Mouse (Mus musculus) MEL (cell line): Measurements from ENCODE around the gene A730009L09Rik. TPM values are rescaled to one million over a fixed set of nuclear protein-coding genes. Genes with fewer than 3 reads are reported as not detected.

ENCODE experiments used
- DNase-seq: peaks from one replicate; pipeline ENCODE4 v3.0.0; 2011; ENCODE audit warnings: low read depth, low spot score
- H3K27ac ChIP-seq: 2 replicates; pipeline ENCODE4 v1.5.1; 2012; ENCODE audit warnings: low read depth, mild to moderate bottlenecking, control low read depth, low read length, moderate library complexity; ENCODE audit not compliant: control insufficient read depth
- H3K27me3 ChIP-seq, 2 experiments: fragments of 150-350 bp in 1 of 2; sonication (generic) in 1 of 2; 2 replicates each; pipeline ENCODE4 v1.6.1; 2012; ENCODE audit warnings: low read length in 2 of 2, mild to moderate bottlenecking in 2 of 2, improper control_type of control experiment in 1 of 2, moderate library complexity in 1 of 2; ENCODE audit not compliant: insufficient read depth in 2 of 2, control insufficient read depth in 1 of 2
- H3K36me3 ChIP-seq, 2 experiments: 2 replicates each; pipeline ENCODE4 v1.6.1; 2012 to 2014; ENCODE audit warnings: low read length in 2 of 2, improper control_type of control experiment in 1 of 2, inconsistent platforms in 1 of 2, mild to moderate bottlenecking in 1 of 2; ENCODE audit not compliant: insufficient read depth in 2 of 2, control insufficient read depth in 1 of 2
- H3K4me1 ChIP-seq, 2 experiments: fragments of 150-350 bp in 1 of 2; sonication (generic) in 1 of 2; 2 replicates each; pipeline ENCODE4 v1.6.1; 2012; ENCODE audit warnings: low read length in 2 of 2, improper control_type of control experiment in 1 of 2, mild to moderate bottlenecking in 1 of 2; ENCODE audit not compliant: insufficient read depth in 2 of 2, control insufficient read depth in 1 of 2
- H3K4me3 ChIP-seq, 2 experiments: fragments of 150-350 bp in 1 of 2; sonication (generic) in 1 of 2; 2 replicates each; pipeline ENCODE4 v1.5.1; 2012; ENCODE audit warnings: low read depth in 2 of 2, low read length in 2 of 2, mild to moderate bottlenecking in 2 of 2, moderate library complexity in 2 of 2, control low read depth in 1 of 2, improper control_type of control experiment in 1 of 2; ENCODE audit not compliant: control insufficient read depth in 1 of 2, insufficient read depth in 1 of 2
- H3K79me2 ChIP-seq: 2 replicates; pipeline ENCODE4 v1.6.1; 2012; ENCODE audit warnings: mild to moderate bottlenecking, low read length, moderate library complexity; ENCODE audit not compliant: control insufficient read depth, poor library complexity, insufficient read depth
- H3K9ac ChIP-seq: 2 replicates; pipeline ENCODE4 v1.6.1; 2012; ENCODE audit warnings: low read depth, mild to moderate bottlenecking, control low read depth, low read length, moderate library complexity; ENCODE audit not compliant: control insufficient read depth, poor library complexity, severe bottlenecking
- H3K9me3 ChIP-seq: fragments of 150-350 bp; sonication (generic); replicated peaks from 2 replicates; pipeline ENCODE4 v1.6.1; 2012; ENCODE audit warnings: mild to moderate bottlenecking, low read length, improper control_type of control experiment, moderate library complexity; ENCODE audit not compliant: insufficient read depth
- BHLHE40 ChIP-seq: IDR thresholded peaks from 2 replicates; pipeline ENCODE4 v1.6.1; 2012; ENCODE audit warnings: low read depth, mild to moderate bottlenecking, inconsistent platforms, low read length, improper control_type of control experiment, borderline replicate concordance
- ELF1 ChIP-seq: IDR thresholded peaks from 2 replicates; pipeline ENCODE4 v1.6.1; 2014; ENCODE audit warnings: low read depth, mild to moderate bottlenecking, inconsistent platforms, low read length, improper control_type of control experiment, moderate library complexity
- EP300 ChIP-seq, 2 experiments: IDR thresholded peaks; 2 replicates each; pipeline ENCODE4 v1.6.1; 2011; ENCODE audit warnings: improper control_type of control experiment in 2 of 2, low read length in 2 of 2, low read depth in 1 of 2, mild to moderate bottlenecking in 1 of 2
- ETS1 ChIP-seq: IDR thresholded peaks from 2 replicates; pipeline ENCODE4 v1.6.1; 2012; ENCODE audit warnings: low read depth, mild to moderate bottlenecking, inconsistent platforms, low read length, improper control_type of control experiment, moderate library complexity
- GABPA ChIP-seq: IDR thresholded peaks from 2 replicates; pipeline ENCODE4 v1.6.1; 2012; ENCODE audit warnings: low read depth, mild to moderate bottlenecking, inconsistent platforms, low read length, improper control_type of control experiment, moderate library complexity
- GATA1 ChIP-seq: IDR thresholded peaks from 2 replicates; pipeline ENCODE4 v1.6.1; 2011; ENCODE audit warnings: low read depth, low read length, improper control_type of control experiment
- JUND ChIP-seq: IDR thresholded peaks from 2 replicates; pipeline ENCODE4 v1.6.1; 2011; ENCODE audit warnings: low read depth, mild to moderate bottlenecking, improper control_type of control experiment, low read length
- MAZ ChIP-seq: IDR thresholded peaks from 2 replicates; pipeline ENCODE4 v1.6.1; 2012; ENCODE audit warnings: low read depth, mild to moderate bottlenecking, inconsistent platforms, low read length, improper control_type of control experiment
- MEF2A ChIP-seq: IDR thresholded peaks from 2 replicates; pipeline ENCODE4 v1.6.1; 2014; ENCODE audit warnings: low read depth, mild to moderate bottlenecking, inconsistent platforms, low read length, improper control_type of control experiment; ENCODE audit not compliant: poor library complexity, insufficient replicate concordance, severe bottlenecking; ENCODE audit errors: extremely low read depth
- MXI1 ChIP-seq: IDR thresholded peaks from 2 replicates; pipeline ENCODE4 v1.6.1; 2011; ENCODE audit warnings: mild to moderate bottlenecking, low read depth, low read length, improper control_type of control experiment
- MYC ChIP-seq: IDR thresholded peaks from 2 replicates; pipeline ENCODE4 v1.6.1; 2011; ENCODE audit warnings: low read depth, mild to moderate bottlenecking, low read length, improper control_type of control experiment, moderate library complexity
- NELFE ChIP-seq: IDR thresholded peaks from 2 replicates; pipeline ENCODE4 v1.6.1; 2011; ENCODE audit warnings: low read depth, low read length, improper control_type of control experiment
- POLR2A ChIP-seq, 2 experiments: IDR thresholded peaks; 2 replicates each; pipeline ENCODE4 v1.6.1; 2011 to 2012; ENCODE audit warnings: low read length in 2 of 2, mild to moderate bottlenecking in 2 of 2, control low read depth in 1 of 2, improper control_type of control experiment in 1 of 2, low read depth in 1 of 2, moderate library complexity in 1 of 2; ENCODE audit not compliant: control insufficient read depth in 1 of 2, insufficient read depth in 1 of 2, poor library complexity in 1 of 2
- SIN3A ChIP-seq: IDR thresholded peaks from 2 replicates; pipeline ENCODE4 v1.6.1; 2012; ENCODE audit warnings: low read length, improper control_type of control experiment, inconsistent platforms
- SMC3 ChIP-seq: IDR thresholded peaks from 2 replicates; pipeline ENCODE4 v1.6.1; 2011; ENCODE audit warnings: low read depth, low read length, improper control_type of control experiment
- TCF12 ChIP-seq: IDR thresholded peaks from 2 replicates; pipeline ENCODE4 v1.6.1; 2014; ENCODE audit warnings: low read depth, mild to moderate bottlenecking, inconsistent platforms, low read length, improper control_type of control experiment, moderate library complexity
- UBTF ChIP-seq: IDR thresholded peaks from 2 replicates; pipeline ENCODE4 v1.6.1; 2012; ENCODE audit warnings: low read depth, mild to moderate bottlenecking, inconsistent platforms, low read length, improper control_type of control experiment, moderate library complexity, borderline replicate concordance; ENCODE audit not compliant: insufficient read depth
- ZMIZ1 ChIP-seq: IDR thresholded peaks from 2 replicates; pipeline ENCODE4 v1.6.1; 2012; ENCODE audit warnings: low read depth, mild to moderate bottlenecking, inconsistent platforms, low read length, improper control_type of control experiment, moderate library complexity
- polyA plus RNA-seq, 2 experiments: library from polyadenylated mRNA; stranded (reverse) in 1 of 2; unstranded in 1 of 2; fragments of >175 nt in 1 of 2; fragments of >200 nt in 1 of 2; gene quantifications; 2 replicates each; pipeline versions ENCODE4 v1.2.1 to v1.2.4; 2012; ENCODE audit warnings: low replicate concordance in 2 of 2, low read depth in 1 of 2; ENCODE audit not compliant: insufficient read length in 2 of 2, insufficient read depth in 1 of 2, missing spikeins in 1 of 2
- total RNA-seq: library from RNA; depleted of rRNA; stranded (reverse); fragments of 300-350 nt; gene quantifications from 2 replicates; pipeline ENCODE4 v1.2.3, GENCODE M21; 2012

A730009L09Rik gene
- total and polyA plus RNA-seq, 3 experiments: not detected

- Histone ChIP-seq H3K36me3 (no peaks in the 10 kb centered on the region), H3K27ac (no peak overlapping the region), H3K9me3 (no peaks in the 10 kb centered on the region), H3K27me3 (no peaks in the 10 kb centered on the region), H3K4me1 (no peaks in the 10 kb centered on the region), H3K9ac (no peak overlapping the region), H3K79me2 (no peaks in the 10 kb centered on the region), H3K4me3 (no peak overlapping the region)
- no peak for DNase-seq
- TF ChIP-seq NELFE: no peak
- TF ChIP-seq GABPA: no peak
- no peak for TF ChIP-seq MEF2A
- no peak for TF ChIP-seq TCF12
- no peak for TF ChIP-seq ETS1
- no peak for TF ChIP-seq MYC
- TF ChIP-seq UBTF: no peak
- TF ChIP-seq GATA1: no peak
Measured at GRCm38 (mm10) chr16:84495438-84495837, 19.5 kb upstream of the A730009L09Rik start.

- DNase-seq: no peak
- Histone ChIP-seq H3K4me3 (no peak overlapping the region), H3K27me3 (no peaks in the 10 kb centered on the region), H3K27ac (no peak overlapping the region), H3K9me3 (no peaks in the 10 kb centered on the region), H3K36me3 (no peaks in the 10 kb centered on the region), H3K9ac (no peak overlapping the region), H3K79me2 (no peaks in the 10 kb centered on the region), H3K4me1 (no peaks in the 10 kb centered on the region)
- no peak for TF ChIP-seq ZMIZ1
- no peak for TF ChIP-seq ELF1
- no peak for TF ChIP-seq POLR2A (IDR thresholded peaks at IDR 0.05; ENCODE audit: control insufficient read depth in 1 of 2, insufficient read depth in 1 of 2, low read depth in 1 of 2, low read length in 2 of 2, poor library complexity in 1 of 2)
- no peak for TF ChIP-seq BHLHE40
- no peak for TF ChIP-seq GABPA
- no peak for TF ChIP-seq UBTF
- no peak for TF ChIP-seq MXI1
- TF ChIP-seq SMC3: no peak
- no peak for TF ChIP-seq SIN3A
- TF ChIP-seq MAZ: no peak
- no peak for TF ChIP-seq EP300 (IDR thresholded peaks at IDR 0.05; ENCODE audit: low read depth in 1 of 2, low read length in 2 of 2)
- TF ChIP-seq JUND: no peak
- TF ChIP-seq GATA1: no peak
Measured at GRCm38 (mm10) chr16:84507681-84508080, 7.2 kb upstream of the A730009L09Rik start.
